Mouse (Mus musculus): ENCODE measurements around the gene Secisbp2l. TPM values are rescaled to one million over a fixed set of nuclear protein-coding genes. Genes with fewer than 3 reads are reported as not detected.

The Secisbp2l gene
- 8.3 and 8.9 TPM in 2 replicates for total RNA-seq (2012; rRNA removed)
- total RNA-seq (2014; rRNA removed) = 8.2 and 8.7 TPM in 2 replicates
- 11.1 and 15.1 TPM in 2 replicates for polyA plus RNA-seq (2012; ENCODE audit: insufficient read length, low read depth)

DNA sequence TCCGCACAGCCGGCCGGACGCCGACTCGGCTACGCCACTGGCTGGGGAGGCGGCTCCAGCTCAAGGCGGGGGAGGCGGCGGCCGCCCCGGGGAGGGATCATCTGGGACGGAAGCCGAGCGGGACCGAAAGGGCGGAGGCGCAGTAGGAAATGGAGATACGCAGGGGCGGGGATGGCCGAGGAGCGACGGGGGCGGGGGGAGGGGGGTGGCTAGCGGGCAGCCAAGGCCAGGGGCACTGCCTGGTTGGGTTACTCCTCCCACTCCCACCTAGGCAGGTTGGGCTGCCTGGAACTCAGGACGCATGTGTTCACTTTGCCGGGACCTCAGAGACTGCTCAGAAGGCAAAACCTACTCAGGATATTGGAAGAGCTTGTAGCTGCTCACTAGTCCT, at the start of gene Secisbp2l:
Gene Secisbp2l, minus strand, starts transcription at position 152 of the 391 bp plus-strand sequence.
- peak within 1 kb of the TSS; percentile 73 to 81 (median 81) for H3K4me3 ChIP-seq (replicated peaks in 1 of 3; ENCODE audit: low read depth in 2 of 3, low read length in 2 of 3, poor library complexity in 1 of 3)
- peaks cover 5 to 45% of the 10 kb centered on the region in 2 experiments; a peak in 3 of 4 replicates for H3K4me1 ChIP-seq (ENCODE audit: control insufficient read depth in 1 of 2, insufficient read depth in 2 of 2)
- peaks cover 0 to 17% of the 10 kb centered on the region in 2 experiments for H3K36me3 ChIP-seq (replicated peaks in 1 of 2; ENCODE audit: control insufficient read depth in 1 of 2, insufficient read depth in 1 of 2, low read length in 1 of 2)
- dilution Hi-C loops (cut with MboI; ENCODE audit: extremely low pct_ligation_motif_present, extremely low pct_unique_long_range_greater_than_20kb, low sequenced_read_pairs) = no loop called here
- in situ Hi-C loops (cut with MboI; ENCODE audit: low pct_ligation_motif_present, low pct_unique_long_range_greater_than_20kb, low sequenced_read_pairs) = no loop called here
- no peaks in the 10 kb centered on the region for H3K9me3 ChIP-seq (replicated peaks; ENCODE audit: low read length)
- H3K27ac ChIP-seq (ENCODE audit: insufficient read depth, low read depth) = no peak within 1 kb of the TSS
- peak within 1 kb of the TSS; percentile 82 for H3K9ac ChIP-seq (ENCODE audit: insufficient read depth, low read depth)
- DNase-seq (ENCODE audit: extremely low read depth) = peak; percentile 80
- TF ChIP-seq HCFC1 (IDR thresholded peaks at IDR 0.05; ENCODE audit: low read depth, low read length) = peak; percentile 79
- peak; percentile 70 for TF ChIP-seq TCF12 (IDR thresholded peaks at IDR 0.05; ENCODE audit: low read depth, low read length)
- 0 out of 2 replicates have a peak, but pooled peaks have one; percentile 23 for TF ChIP-seq MYC (IDR thresholded peaks at IDR 0.05; ENCODE audit: low read depth, low read length)
- TF ChIP-seq CHD2 (IDR thresholded peaks at IDR 0.05; ENCODE audit: low read length) = no peak
- TF ChIP-seq ZMIZ1 (IDR thresholded peaks at IDR 0.05; ENCODE audit: low read depth, low read length) = peak; percentile 47; the same call in 1 of the 2 replicates
- peak; percentile 78 for TF ChIP-seq POLR2A (IDR thresholded peaks at IDR 0.05; ENCODE audit: low read depth, low read length)
- TF ChIP-seq RAD21 (IDR thresholded peaks at IDR 0.05; ENCODE audit: low read depth, low read length) = no peak
- TF ChIP-seq NRF1 (IDR thresholded peaks at IDR 0.05; ENCODE audit: low read depth, low read length) = peak; percentile 53
- peak; percentile 46; the same call in 1 of the 2 replicates for TF ChIP-seq IRF4 (IDR thresholded peaks at IDR 0.05; ENCODE audit: low read depth, low read length)
- TF ChIP-seq SIN3A (IDR thresholded peaks at IDR 0.05; ENCODE audit: low read length) = peak; percentile 97
- peak; percentile 65; the same call in 1 of the 2 replicates for TF ChIP-seq MXI1 (IDR thresholded peaks at IDR 0.05; ENCODE audit: low read depth, low read length)
- TF ChIP-seq UBTF (IDR thresholded peaks at IDR 0.05; ENCODE audit: low read depth, low read length) = no peak; the same call in 1 of the 2 replicates
- TF ChIP-seq ETS1 (conservative IDR thresholded peaks at IDR 0.05; ENCODE audit: low read depth, low read length) = peak; percentile 70
- TF ChIP-seq ELF1 (IDR thresholded peaks at IDR 0.05; ENCODE audit: low read depth, low read length) = peak; percentile 82
- no peak for TF ChIP-seq MAX (IDR thresholded peaks at IDR 0.05; ENCODE audit: low read length)
- peak; percentile 77; the same call in 1 of the 2 replicates for TF ChIP-seq KAT2A (IDR thresholded peaks at IDR 0.05; ENCODE audit: insufficient replicate concordance, low read length)
- TF ChIP-seq SMC3 (IDR thresholded peaks at IDR 0.05; ENCODE audit: low read depth, low read length) = no peak
- TF ChIP-seq JUND (conservative IDR thresholded peaks at IDR 0.05; ENCODE audit: low read depth, low read length) = no peak
- TF ChIP-seq EP300 (IDR thresholded peaks at IDR 0.05; ENCODE audit: low read length) = no peak
- peak; percentile 46 for TF ChIP-seq MEF2A (IDR thresholded peaks at IDR 0.05; ENCODE audit: borderline replicate concordance, low read depth, low read length)
- TF ChIP-seq NELFE (IDR thresholded peaks at IDR 0.05; ENCODE audit: low read depth, low read length) = peak; percentile 52; the same call in 1 of the 2 replicates
- no peak; the same call in 1 of the 2 replicates for TF ChIP-seq GABPA (IDR thresholded peaks at IDR 0.05; ENCODE audit: insufficient replicate concordance, low read depth, low read length)
- peak; percentile 97 for TF ChIP-seq MAZ (IDR thresholded peaks at IDR 0.05; ENCODE audit: low read depth, low read length)
- no peaks in the 10 kb centered on the region for H3K27me3 ChIP-seq (replicated peaks)
- peak within 1 kb of the TSS; percentile 96 for H3K4me2 ChIP-seq (ENCODE audit: insufficient read depth, low read depth, poor library complexity, severe bottlenecking)
- H3K79me2 ChIP-seq (replicated peaks; ENCODE audit: control insufficient read depth, extremely low read depth, insufficient read depth, poor library complexity, severe bottlenecking) = peaks cover 19% of the 10 kb centered on the region; the same call in 1 of the 2 replicates

Measured in CH12.LX (cell line).